Mouse (Mus musculus) stomach, postnatal 0 days (tissue): ENCODE data around the gene Rasa2.

Experiments used
- CTCF ChIP-seq: IDR thresholded peaks from 2 replicates; pipeline ENCODE4 v1.5.1; 2016; ENCODE audit warnings: antibody characterized with exemption, low read depth, mild to moderate bottlenecking, moderate library complexity
- EP300 ChIP-seq: optimal IDR thresholded peaks from 2 replicates; pipeline ENCODE3; 2016; ENCODE audit warnings: antibody characterized with exemption

GRCm38 (mm10) chr9:96635176-96635575, 3.8 kb upstream of the Rasa2 start:
- no peak for TF ChIP-seq CTCF
- no peak for TF ChIP-seq EP300
